Mouse (Mus musculus) adipocyte (in vitro differentiated cells): ENCODE measurements around the gene Tgtp2.
"Not testable (repeated sequence)": the region's sequence is repeated elsewhere in the genome, so short reads cannot be mapped to it uniquely, and the experiment has no call there.

Experiments used
- DNase-seq: peaks from one replicate; pipeline ENCODE4 v3.0.0-alpha.2; 2016; ENCODE audit warnings: low spot score

Tgtp2 gene

GRCm38 (mm10) chr11:49084875-49085274, 20.9 kb upstream of the Tgtp2 start:
- DNase-seq, result peak; percentile 43

- no peak for DNase-seq
These were observed 20.4 kb upstream of the Tgtp2 start for GRCm38 (mm10) chr11:49084385-49084784.

- DNase-seq, result no peak
These were observed 19.8 kb upstream of the Tgtp2 start for GRCm38 (mm10) chr11:49083808-49084207.

GRCm38 (mm10) chr11:49083146-49083545, 19.1 kb upstream of the Tgtp2 start:
- no peak for DNase-seq

- no peak for DNase-seq
These were observed 17.9 kb upstream of the Tgtp2 start for GRCm38 (mm10) chr11:49081886-49082285.

GRCm38 (mm10) chr11:49081356-49081755, 17.4 kb upstream of the Tgtp2 start:
- peak; percentile 12 for DNase-seq

GRCm38 (mm10) chr11:49080636-49081035, 16.6 kb upstream of the Tgtp2 start:
- DNase-seq, result no peak

GRCm38 (mm10) chr11:49078719-49079118, 14.7 kb upstream of the Tgtp2 start:
- no peak for DNase-seq

GRCm38 (mm10) chr11:49077012-49077411, 13.0 kb upstream of the Tgtp2 start:
- DNase-seq, result no peak

- peak; percentile 26 for DNase-seq
These were observed 12.2 kb upstream of the Tgtp2 start, which contains the start of gene Ifi47 for GRCm38 (mm10) chr11:49076001-49076757. Gene Ifi47, plus strand, starts transcription at chr11:49076587.

- no peak for DNase-seq
These were observed 4.4 kb upstream of the Tgtp2 start for GRCm38 (mm10) chr11:49068358-49068757.

GRCm38 (mm10) chr11:49061865-49062264, 2.1 kb downstream of the Tgtp2 start:
- DNase-seq, result not testable (repeated sequence)

- not testable (repeated sequence) for DNase-seq
These were observed 3.9 kb downstream of the Tgtp2 start for GRCm38 (mm10) chr11:49060061-49060460.

- not testable (repeated sequence) for DNase-seq
These were observed 12.1 kb downstream of the Tgtp2 start for GRCm38 (mm10) chr11:49051894-49052293.

GRCm38 (mm10) chr11:49051093-49051891, 12.7 kb downstream of the Tgtp2 start, which contains the start of gene 9930111J21Rik2:
Gene 9930111J21Rik2, minus strand, starts transcription at chr11:49051242.
- not testable (repeated sequence) for DNase-seq

GRCm38 (mm10) chr11:49050064-49050463, 13.9 kb downstream of the Tgtp2 start:
- not testable (repeated sequence) for DNase-seq

- not testable (repeated sequence) for DNase-seq
These were observed 51.9 kb downstream of the Tgtp2 start for GRCm38 (mm10) chr11:49012074-49012473.
